Mouse (Mus musculus) brain, embryonic 14.5 days (tissue): ENCODE results near the gene Gm28051. TPM values are rescaled to one million over a fixed set of nuclear protein-coding genes. Genes with fewer than 3 reads are reported as not detected.

Experiments used
- DNase-seq: peaks from one replicate; pipeline ENCODE4 v3.0.0-alpha.2; 2011; ENCODE audit warnings: low read depth
- CTCF ChIP-seq: fragments of 200-500 bp; IDR thresholded peaks from 2 replicates; pipeline ENCODE4 v1.5.1; 2012; ENCODE audit warnings: inconsistent platforms, mild to moderate bottlenecking, moderate library complexity, borderline replicate concordance; ENCODE audit not compliant: insufficient read depth, insufficient read length; ENCODE audit errors: extremely low read depth
- POLR2A ChIP-seq: fragments of 200-500 bp; IDR thresholded peaks from 2 replicates; pipeline ENCODE4 v1.6.1; 2012; ENCODE audit warnings: mild to moderate bottlenecking, inconsistent platforms, borderline replicate concordance; ENCODE audit not compliant: poor library complexity, insufficient read depth, insufficient read length, severe bottlenecking; ENCODE audit errors: extremely low read depth
- polyA plus RNA-seq: library from polyadenylated mRNA; depleted of rRNA; stranded (reverse); fragments of >200 nt; gene quantifications from 2 replicates; pipeline ENCODE4 v1.2.3, GENCODE M21; 2012; rRNA removed

Gene Gm28051
- not detected in 2 replicates for polyA plus RNA-seq

- peak; percentile 45; the same call in 1 of the 2 replicates for TF ChIP-seq CTCF
- peak; percentile 26; the same call in 1 of the 2 replicates for TF ChIP-seq POLR2A
- DNase-seq: peak; percentile 99
These were observed at the start of gene Gm28051, which contains the start of the genes Gon7 and Ubr7 for GRCm38 (mm10) chr12:102757689-102758402. Gm28051 (minus strand) TSS chr12:102757765. Gon7 (minus strand) TSS chr12:102757803. Ubr7 (plus strand) TSS chr12:102757967.

GRCm38 (mm10) chr12:102799528-102799927 lies 42.0 kb upstream of the Gm28051 start:
- DNase-seq: no peak
- no peak for TF ChIP-seq POLR2A
- no peak for TF ChIP-seq CTCF

GRCm38 (mm10) chr12:102787927-102788326 lies 30.4 kb upstream of the Gm28051 start:
- DNase-seq: no peak
- no peak for TF ChIP-seq CTCF
- TF ChIP-seq POLR2A: no peak

- no peak for TF ChIP-seq POLR2A
- TF ChIP-seq CTCF: no peak
- no peak for DNase-seq
These were observed 28.0 kb upstream of the Gm28051 start for GRCm38 (mm10) chr12:102785593-102785985.

- TF ChIP-seq POLR2A (no peak), CTCF (no peak)
- DNase-seq: no peak
These were observed 27.5 kb upstream of the Gm28051 start for GRCm38 (mm10) chr12:102784899-102785592.

- TF ChIP-seq POLR2A: no peak
- no peak for TF ChIP-seq CTCF
- DNase-seq: no peak
These were observed 25.3 kb upstream of the Gm28051 start for GRCm38 (mm10) chr12:102782841-102783240.

GRCm38 (mm10) chr12:102779452-102779851 lies 21.9 kb upstream of the Gm28051 start:
- peak; percentile 14 for DNase-seq
- TF ChIP-seq CTCF (peak; percentile 24; the same call in 1 of the 2 replicates), POLR2A (no peak)

- TF ChIP-seq POLR2A (no peak), CTCF (no peak)
- no peak for DNase-seq
These were observed 20.6 kb upstream of the Gm28051 start for GRCm38 (mm10) chr12:102778151-102778550.

GRCm38 (mm10) chr12:102776035-102776434 lies 18.5 kb upstream of the Gm28051 start:
- DNase-seq: no peak
- TF ChIP-seq POLR2A (no peak), CTCF (no peak)

GRCm38 (mm10) chr12:102772676-102773075 lies 15.1 kb upstream of the Gm28051 start:
- DNase-seq: no peak
- TF ChIP-seq POLR2A (no peak), CTCF (no peak)

GRCm38 (mm10) chr12:102771601-102772000 lies 14.0 kb upstream of the Gm28051 start:
- no peak for DNase-seq
- TF ChIP-seq POLR2A (no peak), CTCF (no peak)

- DNase-seq: peak; percentile 15
- no peak for TF ChIP-seq POLR2A
- peak; percentile 10; the same call in 1 of the 2 replicates for TF ChIP-seq CTCF
These were observed 11.4 kb upstream of the Gm28051 start for GRCm38 (mm10) chr12:102769000-102769399.

- no peak for DNase-seq
These were observed 6.1 kb upstream of the Gm28051 start for GRCm38 (mm10) chr12:102763696-102764095.

More at GRCm38 (mm10) chr12:102763696-102764095, 6.1 kb upstream of the Gm28051 start:
- TF ChIP-seq POLR2A (no peak), CTCF (no peak)
